Mouse (Mus musculus) adrenal gland, postnatal 36 days (tissue): ENCODE results near the gene Mtus2. TPM values are rescaled to one million over a fixed set of nuclear protein-coding genes. Genes with fewer than 3 reads are reported as not detected.
"Not testable (repeated sequence)": the region's sequence is repeated elsewhere in the genome, so short reads cannot be mapped to it uniquely, and the experiment has no call there.

ENCODE experiments used
- DNase-seq, 2 experiments: peaks; one replicate each; pipeline ENCODE4 v3.0.0; 2021; ENCODE audit warnings: mixed read lengths in 1 of 2
- total RNA-seq, 2 experiments: library from RNA; stranded (reverse); gene quantifications; 2 replicates each; pipeline ENCODE4 v1.2.3; 2021

Mtus2 gene
- total RNA-seq, 2 experiments from 2014 or later = 1.1 to 4.2 TPM

- no peak for DNase-seq
These were observed 323.2 kb downstream of the Mtus2 start for GRCm38 (mm10) chr5:148280321-148280720.

DNA sequence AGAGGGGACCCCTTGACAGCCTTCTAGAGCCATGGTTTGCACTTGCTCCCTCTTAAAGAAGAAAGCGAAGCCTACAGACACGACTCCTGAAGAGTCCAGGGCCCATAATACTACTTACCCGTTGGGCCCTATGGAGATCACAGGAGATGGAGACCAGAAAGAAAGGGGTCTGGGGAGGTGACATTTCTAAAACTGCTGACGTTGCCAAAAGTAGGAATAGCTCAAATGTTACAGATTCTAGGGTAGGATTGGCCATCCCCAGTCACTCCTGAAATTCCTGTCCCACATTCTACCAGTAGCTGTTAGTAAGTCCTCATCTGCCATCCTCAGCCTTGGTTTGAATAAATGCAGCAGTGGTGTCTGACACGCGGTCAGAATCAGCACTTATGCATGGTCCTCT is 325.0 kb downstream of the Mtus2 start:
- no peak for DNase-seq

DNA sequence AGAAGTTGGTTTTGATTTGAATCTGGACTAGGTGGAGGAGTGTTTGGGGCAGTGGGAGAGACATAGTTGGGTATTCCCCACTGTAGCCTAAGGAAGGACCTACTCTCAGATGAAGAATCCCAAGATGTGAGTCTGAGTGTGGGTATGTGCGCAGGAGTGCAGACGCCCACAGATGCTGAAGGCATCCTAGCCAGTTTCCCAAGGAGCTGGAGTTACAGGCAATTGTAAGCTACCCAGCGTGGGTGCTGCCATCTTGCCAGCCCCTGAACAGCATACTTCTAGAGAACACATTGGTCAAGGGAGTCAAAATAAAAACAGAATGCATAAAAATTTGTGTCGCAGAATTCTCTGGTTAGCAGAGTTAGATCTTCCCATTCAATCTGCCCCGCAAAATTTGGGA is 325.5 kb downstream of the Mtus2 start:
- no peak for DNase-seq

GRCm38 (mm10) chr5:148283177-148283576 is 326.1 kb downstream of the Mtus2 start:
- no peak for DNase-seq

DNA sequence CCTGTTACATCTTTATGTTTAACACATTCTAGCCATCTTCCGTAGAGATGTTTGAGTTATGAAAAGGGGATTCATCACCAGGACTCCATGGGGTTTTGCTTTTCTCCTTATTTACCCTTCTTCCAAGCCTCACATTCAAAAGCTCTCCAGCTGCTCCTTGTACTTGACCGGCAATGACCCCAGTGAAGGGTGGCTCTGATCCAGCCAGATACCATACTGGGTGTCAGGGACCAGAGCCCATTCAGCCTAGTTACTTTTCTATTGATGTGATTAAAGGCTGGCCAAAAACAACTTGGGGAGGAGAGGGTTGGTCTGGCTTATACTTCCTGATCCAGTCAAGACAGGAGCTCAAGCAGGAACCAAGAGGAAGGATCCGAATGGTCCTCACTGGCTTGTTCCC is 326.5 kb downstream of the Mtus2 start:
- no peak for DNase-seq

- no peak for DNase-seq
These were observed 330.4 kb downstream of the Mtus2 start for GRCm38 (mm10) chr5:148287529-148287928.

DNA sequence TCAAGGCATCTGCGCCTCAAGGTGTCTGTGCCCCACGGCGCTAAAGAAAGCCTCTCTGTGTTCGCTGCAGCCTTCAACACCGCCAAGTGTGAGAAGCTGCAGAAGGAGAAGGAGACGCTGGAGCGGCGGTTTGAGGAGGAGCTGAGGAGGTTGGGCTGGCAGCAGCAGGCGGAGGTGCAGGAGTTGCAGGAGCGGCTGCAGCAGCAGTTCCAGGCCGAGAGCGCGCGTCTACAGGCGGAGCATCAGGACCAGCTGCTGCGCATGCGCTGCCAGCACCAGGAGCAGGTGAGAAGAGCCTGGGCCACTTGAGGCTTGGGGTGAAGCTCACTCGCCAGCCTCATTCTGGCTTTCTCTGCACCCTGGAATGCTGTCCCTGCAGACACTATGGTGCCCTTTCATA is 331.7 kb downstream of the Mtus2 start:
- no peak for DNase-seq

GRCm38 (mm10) chr5:148289951-148290350 is 332.8 kb downstream of the Mtus2 start:
- no peak for DNase-seq

DNA sequence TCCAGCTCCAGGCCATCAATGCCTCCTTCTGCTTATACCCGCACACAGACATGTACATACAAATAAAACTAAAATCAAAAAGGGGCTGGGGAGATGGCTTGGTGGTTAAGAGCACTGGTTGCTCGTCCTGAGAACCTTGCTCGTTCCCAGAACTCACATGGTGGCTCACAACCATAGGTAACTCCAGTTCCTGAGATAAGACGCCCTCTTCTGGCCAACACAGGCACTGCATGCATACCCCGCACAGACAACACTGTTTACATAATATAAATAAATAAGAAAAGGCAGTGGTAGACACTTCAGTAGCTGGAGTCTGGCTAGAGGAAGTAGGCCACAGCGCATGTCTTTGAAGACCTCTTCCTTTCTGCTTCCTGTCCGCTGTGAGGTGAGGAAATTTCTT is 335.7 kb downstream of the Mtus2 start:
- DNase-seq = no peak

- DNase-seq = no peak
These were observed 336.2 kb downstream of the Mtus2 start for GRCm38 (mm10) chr5:148293346-148293745.

DNA sequence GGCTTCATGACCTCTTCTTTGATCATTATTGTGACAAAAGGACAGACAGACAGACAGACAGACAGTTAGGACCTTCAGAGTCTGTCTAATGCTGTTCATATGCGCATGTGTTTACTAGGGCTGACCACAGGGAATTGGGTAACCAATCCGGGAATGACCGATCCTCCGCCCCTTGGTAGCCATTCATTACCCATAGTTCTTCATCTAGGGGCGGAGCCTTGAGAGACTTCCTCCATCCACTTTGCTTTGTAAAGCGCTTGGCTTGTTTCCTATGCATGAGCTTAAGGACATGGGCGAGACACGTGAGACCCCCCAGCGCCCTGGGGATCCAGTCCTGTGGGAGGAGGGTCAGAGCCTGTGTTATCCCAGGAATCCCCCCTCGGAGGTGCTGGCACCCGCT is 345.8 kb downstream of the Mtus2 start:
- no peak for DNase-seq

DNA sequence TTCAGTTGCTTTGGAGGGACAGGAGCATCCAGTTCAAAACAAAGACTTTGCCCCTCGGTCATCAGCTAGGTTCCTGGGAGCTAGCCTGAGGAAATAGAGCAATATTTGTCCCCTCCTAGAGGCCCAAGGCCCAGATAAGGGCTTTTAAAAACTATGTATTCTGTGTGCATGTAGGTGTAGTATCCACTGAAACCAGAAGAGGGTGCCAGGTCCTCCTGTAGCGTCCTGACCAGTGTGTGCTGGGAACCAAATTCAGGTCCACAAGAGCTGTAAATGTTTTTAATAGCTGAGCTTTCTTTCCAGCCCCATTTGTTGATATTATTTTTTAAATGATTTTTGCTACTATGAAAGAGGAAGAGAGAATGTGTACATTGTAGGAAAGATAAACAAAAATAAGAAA is 347.0 kb downstream of the Mtus2 start:
- DNase-seq = no peak

DNA sequence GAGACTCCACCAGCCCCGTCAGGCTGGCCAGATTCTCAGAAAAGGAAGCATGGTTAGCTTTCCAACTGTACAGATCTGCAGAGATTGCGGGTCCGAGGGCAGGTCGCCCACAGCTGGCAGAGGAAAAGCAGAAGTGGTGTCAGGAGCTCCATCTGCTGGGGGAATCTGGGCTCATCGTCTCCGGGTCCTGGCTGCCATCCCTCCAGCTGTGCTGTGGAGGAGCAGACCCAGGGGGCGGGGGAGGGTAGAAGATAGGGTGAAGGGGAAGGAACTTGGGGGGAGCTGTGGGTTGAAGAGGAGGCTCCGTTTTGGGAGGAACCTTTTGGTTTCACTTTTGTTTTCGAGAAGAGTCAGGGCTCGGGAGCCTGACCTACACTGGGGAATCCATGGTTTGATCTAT is 353.7 kb downstream of the Mtus2 start:
- peak in 1 of 2 experiments; percentile 47 for DNase-seq

GRCm38 (mm10) chr5:148312443-148312842 is 355.3 kb downstream of the Mtus2 start:
- peak; percentile 49 to 65 for DNase-seq

GRCm38 (mm10) chr5:148314931-148315330 is 357.8 kb downstream of the Mtus2 start:
- peak; percentile 74 to 84 for DNase-seq

GRCm38 (mm10) chr5:148325317-148325885 is 368.3 kb downstream of the Mtus2 start:
- DNase-seq = peak; percentile 61 to 69

DNA sequence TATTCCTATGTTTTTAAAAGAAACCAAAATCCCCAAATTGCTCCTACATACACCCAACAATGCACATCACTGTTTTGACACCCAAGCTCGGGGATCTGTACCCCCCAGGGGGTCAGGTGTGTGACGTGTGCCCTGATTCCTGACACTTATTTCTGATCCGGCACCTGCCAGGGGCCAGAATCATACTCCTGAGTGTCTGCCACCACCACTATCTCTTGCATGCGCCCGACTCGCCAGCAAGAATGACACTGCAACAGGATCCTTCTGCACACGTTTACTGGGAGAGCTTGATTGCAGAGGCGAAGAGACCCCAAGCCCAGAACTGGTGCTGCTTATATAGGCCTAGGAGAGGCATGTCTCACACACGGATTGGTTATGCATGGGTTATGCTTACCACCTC is 369.2 kb downstream of the Mtus2 start:
- DNase-seq = not testable (repeated sequence)

GRCm38 (mm10) chr5:148328982-148329381 is 371.9 kb downstream of the Mtus2 start:
- DNase-seq = no peak

DNA sequence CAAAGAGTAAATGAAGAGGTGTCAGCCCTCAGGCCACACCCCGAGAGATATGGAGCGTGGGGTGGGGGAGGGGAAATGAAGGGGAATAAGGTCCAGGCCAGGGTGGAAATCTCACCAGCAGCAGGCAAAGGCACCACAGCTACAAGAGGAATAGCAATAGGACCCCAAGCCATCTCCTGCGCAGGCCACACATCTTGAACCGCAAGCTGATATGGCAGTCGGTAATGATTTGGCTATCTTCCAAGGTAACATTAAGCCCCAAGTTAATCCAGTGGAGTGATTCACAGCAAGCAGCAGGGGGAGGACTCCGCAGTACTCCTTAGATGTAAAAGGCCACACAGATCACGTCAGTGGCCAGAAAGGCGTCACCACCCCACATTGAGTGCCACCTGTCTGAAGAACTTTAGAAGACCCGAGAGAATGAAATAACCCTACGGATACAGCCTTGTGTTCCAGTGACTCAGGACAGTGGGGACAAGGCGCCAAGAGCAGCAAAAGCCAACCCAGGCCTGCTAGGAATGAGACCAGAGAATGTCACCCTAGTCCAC is 374.2 kb downstream of the Mtus2 start:
- no peak for DNase-seq

- DNase-seq = peak in 1 of 2 experiments; percentile 47
These were observed 375.0 kb downstream of the Mtus2 start for GRCm38 (mm10) chr5:148331926-148332621.

DNA sequence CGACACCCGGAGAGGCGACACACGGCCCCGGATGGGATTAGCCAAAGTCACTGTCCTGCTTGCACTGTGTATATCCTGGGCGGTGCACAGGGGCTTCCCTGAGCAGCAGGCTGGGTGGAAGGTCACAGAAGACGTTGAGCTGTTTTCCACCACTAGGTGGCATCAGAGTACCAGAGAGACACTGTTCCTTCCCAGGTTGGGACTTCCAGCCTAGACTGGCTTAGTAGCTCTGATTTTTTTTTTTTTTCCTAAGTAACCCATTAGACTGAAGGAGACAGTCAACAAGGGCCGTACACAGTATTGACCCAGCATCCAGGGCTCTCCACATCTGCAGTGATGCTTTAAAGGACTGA is 375.5 kb downstream of the Mtus2 start:
- DNase-seq = peak; percentile 68 to 79

DNA sequence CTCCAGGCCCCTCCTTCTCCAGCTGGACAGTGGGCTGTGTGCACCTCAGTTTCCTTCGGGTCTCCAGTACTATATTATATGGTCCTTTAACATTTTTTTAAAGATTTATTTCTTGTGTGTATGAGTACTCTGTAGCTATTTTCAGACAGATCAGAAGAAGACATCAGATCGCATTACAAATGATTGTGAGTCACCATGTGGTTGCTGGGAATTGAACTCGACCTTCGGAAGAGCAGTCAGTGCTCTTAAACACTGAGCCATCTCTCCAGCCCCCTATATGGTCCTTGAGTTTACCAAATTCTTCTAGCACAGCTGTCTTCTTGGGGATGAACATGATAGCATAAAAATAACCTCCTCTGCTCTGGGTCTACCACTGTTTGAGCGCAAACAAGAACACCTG is 382.0 kb downstream of the Mtus2 start:
- DNase-seq = no peak

DNA sequence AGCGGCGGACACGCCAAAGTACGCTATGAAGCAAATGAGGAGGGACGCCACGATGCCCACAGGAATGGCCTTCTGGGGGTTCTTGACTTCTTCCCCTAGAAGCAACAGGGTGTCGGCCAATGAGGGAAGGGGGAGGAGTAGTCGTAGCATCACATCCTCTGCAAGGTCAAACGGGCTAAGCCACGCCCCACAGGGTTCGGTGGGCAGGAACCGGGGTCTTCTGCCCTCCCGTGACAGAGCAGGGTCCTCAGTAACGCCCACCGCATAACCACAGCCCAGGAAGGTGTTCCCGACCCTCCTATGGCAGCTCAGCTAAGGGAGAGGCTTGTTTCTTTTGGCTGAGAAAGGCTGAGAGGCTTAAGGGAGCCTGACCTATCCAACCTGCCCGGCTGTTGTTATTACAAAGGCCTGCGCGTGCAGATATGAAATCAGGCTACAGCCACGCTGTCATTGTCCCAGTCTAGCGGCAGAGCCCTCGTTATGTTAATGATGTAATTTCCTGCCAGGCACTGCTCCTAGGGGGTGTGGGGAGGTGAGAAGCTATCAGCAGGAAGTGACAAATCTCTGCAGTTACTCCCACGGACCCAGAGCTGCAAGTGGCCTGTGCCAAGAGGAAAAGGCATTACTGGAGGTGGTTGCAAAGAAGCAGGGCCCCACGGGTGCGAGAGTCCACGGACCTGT is 385.1 kb downstream of the Mtus2 start:
- no peak for DNase-seq
